Mouse (Mus musculus) midbrain, postnatal 0 days (tissue): ENCODE results near the gene Havcr1. TPM values are rescaled to one million over a fixed set of nuclear protein-coding genes. Genes with fewer than 3 reads are reported as not detected.

ENCODE experiments used
- ATAC-seq: fragments of 200-750 bp; cut with Nextera tagmentation; 2 replicates; pipeline ENCODE4 v1.8.0; 2017; ENCODE audit warnings: moderate number of reproducible peaks, mild to moderate bottlenecking, moderate TSS enrichment, moderate library complexity; ENCODE audit not compliant: low FRiP score
- DNase-seq: peaks from one replicate; pipeline ENCODE4 v3.0.0-alpha.2; 2015; ENCODE audit warnings: low spot score
- H3K27ac ChIP-seq: fragments of 300-500 bp; sonication (generic); 2 replicates; pipeline ENCODE4 v1.5.1; 2014; ENCODE audit warnings: low read depth, mild to moderate bottlenecking, low read length, mixed read lengths
- H3K27me3 ChIP-seq: fragments of 300-500 bp; sonication (generic); 2 replicates; pipeline ENCODE4 v1.6.1; 2014; ENCODE audit warnings: low read length, control low read depth, mixed read lengths; ENCODE audit not compliant: insufficient read depth
- H3K36me3 ChIP-seq: fragments of 300-500 bp; sonication (generic); 2 replicates; pipeline ENCODE4 v1.6.1; 2014; ENCODE audit warnings: low read length, control low read depth, mixed read lengths; ENCODE audit not compliant: insufficient read depth
- H3K4me1 ChIP-seq: fragments of 300-500 bp; sonication (generic); 2 replicates; pipeline ENCODE4 v1.6.1; 2014; ENCODE audit warnings: mild to moderate bottlenecking, control low read depth, antibody characterized with exemption, low read length, mixed read lengths; ENCODE audit not compliant: insufficient read depth
- H3K4me2 ChIP-seq: fragments of 300-500 bp; sonication (generic); 2 replicates; pipeline ENCODE4 v1.6.1; 2014; ENCODE audit warnings: low read depth, mild to moderate bottlenecking, low read length, mixed read lengths; ENCODE audit not compliant: poor library complexity, severe bottlenecking
- H3K4me3 ChIP-seq: fragments of 300-500 bp; sonication (generic); 2 replicates; pipeline ENCODE4 v1.5.1; 2014; ENCODE audit warnings: low read depth, mild to moderate bottlenecking, low read length, moderate library complexity
- H3K9ac ChIP-seq: fragments of 300-500 bp; sonication (generic); replicated peaks from 2 replicates; pipeline ENCODE4 v1.6.1; 2014; ENCODE audit warnings: mild to moderate bottlenecking, low read length, moderate library complexity, mixed read lengths; ENCODE audit not compliant: poor library complexity, severe bottlenecking
- H3K9me3 ChIP-seq: fragments of 300-500 bp; sonication (generic); 2 replicates; pipeline ENCODE4 v1.6.1; 2016; ENCODE audit warnings: low read length, control low read depth
- CTCF ChIP-seq: IDR thresholded peaks from 2 replicates; pipeline ENCODE4 v1.5.1; 2016; ENCODE audit warnings: antibody characterized with exemption, mild to moderate bottlenecking
- WGBS: fragments of 180-500 bp; shearing (Covaris S2); extraction: QIAGEN DNeasy Blood & Tissue Kit; methylation state at CpG from one replicate; pipeline ENCODE4 v1.1.7; 2014; 5-methylcytosine and 5-hydroxymethylcytosine counted together
- polyA plus RNA-seq: library from polyadenylated mRNA; unstranded; fragments of >200 nt; fragmentation: Nextera tagmentation; extraction: Ambion mirVana; gene quantifications from 2 replicates; pipeline ENCODE4 v1.2.1, GENCODE M21; 2015
- total RNA-seq: library from RNA; depleted of rRNA; stranded (reverse); fragments of >200 nt; gene quantifications from 2 replicates; pipeline ENCODE4 v1.2.3, GENCODE M21; 2014; rRNA removed

Gene Havcr1
- total and polyA plus RNA-seq, 2 experiments from 2014 or later = not detected

- 88% methylated on average over 2 of the region's 2 CpGs for WGBS
- ATAC-seq (no peak), DNase-seq (no peak)
- Histone ChIP-seq H3K27me3 (no peaks in the 10 kb centered on the region), H3K9ac (no peak overlapping the region), H3K9me3 (no peaks in the 10 kb centered on the region), H3K4me3 (no peak overlapping the region), H3K27ac (no peak overlapping the region), H3K36me3 (no peaks in the 10 kb centered on the region), H3K4me1 (no peaks in the 10 kb centered on the region), H3K4me2 (no peak overlapping the region)
- peak; percentile 14; the same call in 1 of the 2 replicates for TF ChIP-seq CTCF
Measured at GRCm38 (mm10) chr11:46779811-46780210, 44.9 kb downstream of the Havcr1 start.

- Histone ChIP-seq H3K4me3 (no peak overlapping the region), H3K9me3 (no peaks in the 10 kb centered on the region), H3K4me1 (no peaks in the 10 kb centered on the region), H3K4me2 (no peak overlapping the region), H3K27ac (no peak overlapping the region), H3K36me3 (no peaks in the 10 kb centered on the region), H3K9ac (no peak overlapping the region), H3K27me3 (no peaks in the 10 kb centered on the region)
- WGBS = 91% methylated on average over 2 of the region's 2 CpGs
- DNase-seq (no peak), ATAC-seq (no peak)
- TF ChIP-seq CTCF = no peak
Measured at GRCm38 (mm10) chr11:46804440-46804839, 69.6 kb downstream of the Havcr1 start.

GRCm38 (mm10) chr11:46810511-46810910 lies 75.6 kb downstream of the Havcr1 start, which contains the start of gene Timd4:
Gene Timd4, plus strand, starts transcription at chr11:46810800.
- H3K9me3 ChIP-seq = no peaks in the 10 kb centered on the region
- 90% methylated on average over 5 of the region's 5 CpGs for WGBS
- H3K27ac ChIP-seq = no peak within 1 kb of the TSS
- no peak within 1 kb of the TSS for H3K4me3 ChIP-seq
- ATAC-seq (no peak), DNase-seq (no peak)
- no peaks in the 10 kb centered on the region for H3K27me3 ChIP-seq
- no peak for TF ChIP-seq CTCF
- H3K9ac ChIP-seq = no peak within 1 kb of the TSS
- no peaks in the 10 kb centered on the region for H3K4me1 ChIP-seq
- no peak within 1 kb of the TSS for H3K4me2 ChIP-seq
- H3K36me3 ChIP-seq = no peaks in the 10 kb centered on the region

- no peak overlapping the region for H3K4me3 ChIP-seq
- DNase-seq (no peak), ATAC-seq (no peak)
- H3K9me3 ChIP-seq = no peaks in the 10 kb centered on the region
- H3K4me1 ChIP-seq = no peaks in the 10 kb centered on the region
- no peaks in the 10 kb centered on the region for H3K27me3 ChIP-seq
- no peak overlapping the region for H3K9ac ChIP-seq
- whole genome bisulfite sequencing = 89% methylated on average over 5 of the region's 5 CpGs
- H3K4me2 ChIP-seq = no peak overlapping the region
- no peaks in the 10 kb centered on the region for H3K36me3 ChIP-seq
- no peak overlapping the region for H3K27ac ChIP-seq
- TF ChIP-seq CTCF = no peak
Measured at GRCm38 (mm10) chr11:46817692-46818091, 82.8 kb downstream of the Havcr1 start.

GRCm38 (mm10) chr11:46819930-46820329 lies 85.0 kb downstream of the Havcr1 start:
- no peaks in the 10 kb centered on the region for H3K27me3 ChIP-seq
- no peak overlapping the region for H3K4me3 ChIP-seq
- H3K4me1 ChIP-seq = no peaks in the 10 kb centered on the region
- TF ChIP-seq CTCF = no peak
- ATAC-seq (no peak), DNase-seq (no peak)
- H3K27ac ChIP-seq = no peak overlapping the region
- H3K9ac ChIP-seq = no peak overlapping the region
- 83% methylated on average over 4 of the region's 4 CpGs for WGBS
- no peaks in the 10 kb centered on the region for H3K9me3 ChIP-seq
- H3K36me3 ChIP-seq = no peaks in the 10 kb centered on the region
- H3K4me2 ChIP-seq = no peak overlapping the region

Other genes with a start within 250 kb of the Havcr1 start
- gene Gm12169, start 210.9 kb upstream of the Havcr1 start, total RNA-seq = not detected in 2 replicates
- gene Gm12169, start 210.9 kb upstream of the Havcr1 start, polyA plus RNA-seq = not detected in 2 replicates
- not detected in 2 replicates for gene BC053393, start 163.5 kb upstream of the Havcr1 start, total RNA-seq
- not detected in 2 replicates for gene BC053393, start 163.5 kb upstream of the Havcr1 start, polyA plus RNA-seq
- gene Dppa1, start 105.8 kb upstream of the Havcr1 start, total RNA-seq = not detected in 2 replicates
- not detected in 2 replicates for gene Dppa1, start 105.8 kb upstream of the Havcr1 start, polyA plus RNA-seq
- gene Timd2, start 28.0 kb upstream of the Havcr1 start, total RNA-seq = not detected in 2 replicates
- 0.16 TPM in 1 of 2 replicates, not detected in the other for gene Timd2, start 28.0 kb upstream of the Havcr1 start, polyA plus RNA-seq
- gene Timd4, start 75.7 kb downstream of the Havcr1 start, total RNA-seq = not detected in 2 replicates
- 0.22 and 0.32 TPM in 2 replicates for gene Timd4, start 75.7 kb downstream of the Havcr1 start, polyA plus RNA-seq